Mouse (Mus musculus) activated CD4-positive, CD25-positive, alpha-beta regulatory T cell, adult 4 months (primary cell): ENCODE data around the gene Mef2d. TPM values are rescaled to one million over a fixed set of nuclear protein-coding genes. Genes with fewer than 3 reads are reported as not detected.
"Not testable (repeated sequence)": the region's sequence is repeated elsewhere in the genome, so short reads cannot be mapped to it uniquely, and the experiment has no call there.

Experiments
- ATAC-seq: one replicate; pipeline ENCODE4 v1.8.0; 2017
- polyA plus RNA-seq, 2 experiments: library from polyadenylated mRNA; unstranded; fragments of 100-300 nt; shearing (Covaris generic); gene quantifications; one replicate each; pipeline ENCODE4 v1.2.1; 2017

Mef2d gene
- polyA plus RNA-seq, 2 experiments from 2014 or later, result 24.3 to 24.5 TPM

DNA sequence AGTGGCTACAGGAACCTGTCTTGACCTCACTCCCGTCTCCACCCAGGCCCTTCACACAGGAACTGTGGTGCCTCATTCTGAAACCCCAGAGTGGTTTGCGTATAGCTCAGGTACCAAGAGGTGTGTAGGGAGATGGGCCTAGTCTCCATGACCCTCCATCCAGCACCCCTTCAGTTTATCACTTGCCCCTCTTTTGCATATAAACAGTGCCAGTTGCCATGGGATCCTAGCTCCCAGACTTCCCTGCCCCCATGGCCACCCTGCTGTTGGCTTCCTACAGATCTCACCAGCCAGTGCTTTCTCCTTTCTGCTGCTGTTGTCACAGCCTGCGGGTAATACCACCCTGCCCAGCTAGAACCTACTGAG is 8.8 kb downstream of the Mef2d start:
- ATAC-seq, result peak; percentile 55

DNA sequence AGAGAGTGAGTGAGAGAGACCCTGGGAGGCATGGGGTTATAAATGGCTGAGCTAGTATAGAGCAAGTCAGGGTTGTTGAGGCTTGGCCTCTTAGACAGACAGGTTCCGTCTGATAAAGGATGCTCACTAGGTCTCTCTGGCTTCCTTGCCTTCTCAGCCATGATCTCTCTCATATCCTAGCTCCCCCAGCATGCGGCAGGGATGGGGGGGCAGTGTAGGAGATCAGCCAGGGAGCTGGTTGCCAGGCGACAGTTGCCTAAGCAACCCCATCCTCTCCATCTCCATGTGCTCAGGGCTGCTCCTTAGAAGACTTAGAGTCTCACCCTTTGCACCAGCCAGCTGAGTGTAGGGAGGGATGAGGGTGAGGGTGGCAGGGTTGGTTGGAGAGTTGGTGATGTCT is 9.9 kb downstream of the Mef2d start:
- ATAC-seq, result no peak

DNA sequence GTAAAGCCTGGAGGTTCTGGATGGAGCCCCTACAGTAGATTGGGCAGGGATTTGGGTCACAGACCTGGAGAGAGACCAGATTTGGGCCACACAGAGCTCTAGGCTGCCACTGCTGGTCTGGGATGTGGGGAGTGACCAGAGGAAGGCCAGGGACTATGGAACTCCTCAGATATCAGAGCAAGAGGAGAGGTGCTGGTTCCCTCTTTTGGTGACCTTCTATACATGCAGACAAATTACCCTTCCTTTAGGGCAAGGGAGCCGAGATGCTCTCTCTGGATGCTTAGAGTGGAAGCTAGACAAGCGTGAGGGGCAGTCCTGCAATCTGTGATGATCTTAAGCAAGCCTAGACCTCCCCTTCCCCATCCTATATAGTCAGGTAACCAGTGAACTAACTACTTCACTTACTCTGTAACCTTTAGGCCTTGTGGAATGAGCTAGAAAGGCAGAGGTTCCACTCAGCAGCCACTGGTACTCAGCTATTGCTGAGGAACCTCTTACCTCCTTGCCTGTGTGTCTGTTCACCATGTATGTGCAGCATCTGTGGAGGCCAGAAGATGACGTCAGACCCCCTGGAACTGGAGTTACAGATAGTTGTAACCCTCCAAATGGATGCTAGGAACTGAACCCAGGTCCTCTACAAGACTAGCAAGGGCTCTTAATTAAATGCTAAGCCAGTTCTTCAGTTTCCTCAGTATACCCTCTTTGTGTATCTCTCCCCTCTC is 11.3 kb downstream of the Mef2d start:
- no peak for ATAC-seq

DNA sequence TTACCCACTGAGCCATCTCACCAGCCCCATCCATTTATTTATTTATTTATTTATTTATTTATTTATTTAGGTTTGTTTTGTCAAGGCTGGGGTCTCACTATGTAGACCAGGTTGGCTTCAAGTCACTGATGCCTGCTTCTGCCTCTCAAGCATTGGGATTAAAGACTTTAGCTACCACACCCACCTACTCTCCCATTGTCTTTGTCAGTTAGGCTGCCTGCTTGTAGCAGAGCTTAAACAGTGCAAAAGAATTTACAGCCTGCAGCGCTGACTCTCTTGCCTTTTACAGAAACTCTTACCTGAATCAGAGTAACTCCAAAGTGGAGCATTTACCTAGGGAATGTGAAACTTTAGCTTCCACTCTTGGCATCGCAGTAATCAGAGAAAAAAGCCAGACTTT is 12.1 kb downstream of the Mef2d start:
- no peak for ATAC-seq

DNA sequence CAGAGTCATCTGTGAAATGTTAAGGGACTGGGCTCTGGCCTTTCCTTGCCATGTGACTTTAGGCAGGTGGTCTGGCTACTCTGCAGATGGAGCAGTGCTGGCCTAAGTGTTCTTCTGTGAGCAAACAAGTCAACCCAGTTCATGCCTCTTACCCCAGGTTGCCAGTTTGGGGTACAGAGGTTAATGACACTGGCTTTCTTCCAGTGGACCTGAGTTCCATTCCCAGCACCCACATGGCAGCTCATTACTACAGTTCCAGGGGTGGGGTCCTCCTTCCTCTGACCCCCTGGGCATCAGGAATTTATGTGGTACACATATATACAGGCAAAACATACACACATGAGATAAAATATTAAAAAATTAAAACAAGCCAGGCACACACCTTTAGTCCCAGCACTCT is 14.6 kb downstream of the Mef2d start:
- ATAC-seq, result no peak

DNA sequence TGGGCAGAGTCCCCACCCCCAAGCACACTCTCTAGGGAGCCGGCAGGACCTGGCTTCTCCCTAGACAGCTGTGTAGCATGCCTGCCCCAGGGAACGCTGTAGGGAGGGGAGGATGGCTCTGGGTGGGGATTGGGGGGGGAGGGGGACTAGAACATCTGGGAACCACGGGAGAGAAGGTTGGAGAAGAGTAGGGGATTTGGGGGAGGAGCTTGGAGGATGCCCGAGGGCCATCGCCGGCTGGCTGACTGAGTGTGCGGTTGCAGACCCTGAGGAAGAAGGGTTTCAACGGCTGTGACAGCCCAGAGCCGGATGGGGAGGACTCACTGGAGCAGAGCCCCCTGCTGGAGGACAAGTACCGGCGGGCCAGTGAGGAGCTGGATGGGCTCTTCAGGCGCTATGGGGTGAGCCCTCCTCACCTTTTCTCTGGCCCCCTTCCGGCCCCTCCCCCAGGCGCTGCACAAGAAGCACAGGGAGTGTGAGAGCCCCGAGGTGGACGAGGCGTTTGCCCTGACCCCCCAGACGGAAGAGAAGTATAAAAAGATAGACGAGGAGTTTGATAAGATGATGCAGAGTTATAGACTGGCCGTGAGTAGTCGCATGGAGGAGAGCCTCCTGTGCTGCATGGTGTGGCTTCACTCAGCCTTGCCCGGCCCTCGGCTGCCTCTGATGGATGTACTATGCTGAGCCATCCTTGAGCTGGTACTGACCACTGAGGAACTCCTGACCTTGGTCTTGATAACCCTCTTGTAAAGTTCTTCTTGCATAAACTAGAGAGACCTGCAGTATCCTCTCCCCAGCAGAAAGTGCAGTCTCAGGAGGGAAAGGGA is 15.8 kb downstream of the Mef2d start:
- no peak for ATAC-seq

- ATAC-seq, result no peak
Observed at GRCm38 (mm10) chr3:88158991-88159390, 16.8 kb downstream of the Mef2d start.

DNA sequence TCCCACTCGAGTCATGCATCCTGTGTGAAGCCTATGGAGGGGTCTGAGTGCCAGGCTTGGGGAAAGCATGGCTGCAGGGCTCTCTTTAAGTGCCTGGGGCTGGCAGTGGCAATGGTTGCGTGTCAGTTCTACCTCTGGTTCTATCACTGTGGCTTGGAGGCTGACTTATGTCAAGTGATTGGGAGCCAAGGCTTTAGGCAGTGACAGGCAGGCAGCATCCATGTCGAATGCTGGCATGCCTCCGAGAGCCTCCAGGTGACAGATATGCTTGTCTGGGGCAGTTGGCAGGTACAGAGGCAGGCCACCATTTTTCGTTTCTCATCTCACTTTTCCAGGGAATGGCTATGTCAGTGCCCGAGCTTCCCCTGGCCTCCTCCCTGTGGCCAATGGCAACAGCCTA is 18.7 kb downstream of the Mef2d start:
- no peak for ATAC-seq

DNA sequence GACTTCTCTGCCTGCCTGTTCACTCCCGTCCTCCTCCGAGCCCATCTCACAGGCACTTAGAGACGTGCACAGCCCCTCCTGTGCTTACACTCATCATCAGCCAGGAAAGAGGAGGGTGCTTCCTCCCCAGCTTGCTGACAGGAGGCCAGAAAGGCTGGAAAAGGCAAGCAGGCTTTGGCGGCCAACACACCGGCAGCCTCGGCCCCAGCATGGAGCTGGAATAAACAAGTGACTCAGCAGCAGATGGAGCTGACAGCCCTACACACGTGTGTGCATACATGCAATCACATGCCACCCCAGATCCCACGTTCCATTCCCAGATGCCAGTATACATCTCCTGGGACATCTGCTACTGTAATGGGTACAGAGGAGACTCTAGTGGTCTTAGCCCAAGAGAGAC is 20.1 kb downstream of the Mef2d start:
- ATAC-seq, result no peak

DNA sequence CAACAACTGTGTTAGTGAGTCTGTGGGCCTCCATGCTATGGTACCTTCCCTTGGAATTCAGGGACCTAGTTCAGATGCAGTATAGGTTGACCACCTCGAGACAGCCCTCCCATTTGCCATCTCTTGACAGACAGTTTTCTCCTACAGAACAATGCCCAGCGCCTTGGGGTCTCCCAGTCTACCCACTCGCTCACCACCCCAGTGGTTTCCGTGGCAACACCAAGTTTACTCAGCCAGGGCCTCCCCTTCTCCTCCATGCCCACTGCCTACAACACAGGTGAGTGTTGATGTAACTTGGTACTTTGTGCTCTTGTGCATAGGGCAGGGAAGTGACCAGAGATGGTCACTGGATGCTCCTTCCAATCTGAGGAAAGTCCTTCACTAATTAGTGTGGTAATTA is 20.6 kb downstream of the Mef2d start:
- ATAC-seq, result no peak

DNA sequence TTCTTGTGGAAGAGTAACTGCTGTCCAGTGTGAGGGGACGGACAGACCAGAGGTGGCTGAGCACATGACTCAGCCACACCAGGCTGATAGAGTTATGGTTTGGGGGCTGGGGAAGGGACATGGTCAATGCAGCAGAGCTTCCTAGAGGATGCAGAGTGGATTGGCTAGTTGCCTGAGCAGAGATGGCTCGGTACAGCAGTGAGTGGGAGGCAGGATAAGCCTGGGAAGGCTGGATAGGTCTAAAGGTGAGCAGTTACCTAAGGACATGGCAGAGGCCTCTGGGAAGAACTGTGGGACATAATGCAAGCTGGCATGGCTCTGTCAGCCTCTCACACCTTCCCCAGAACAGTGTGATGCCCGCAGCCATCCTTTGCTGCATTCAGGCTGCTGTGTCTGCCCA is 21.7 kb downstream of the Mef2d start:
- ATAC-seq, result no peak

GRCm38 (mm10) chr3:88164263-88164662 is 22.1 kb downstream of the Mef2d start:
- ATAC-seq, result no peak

- ATAC-seq, result no peak
Observed at GRCm38 (mm10) chr3:88166056-88166455, 23.9 kb downstream of the Mef2d start.

DNA sequence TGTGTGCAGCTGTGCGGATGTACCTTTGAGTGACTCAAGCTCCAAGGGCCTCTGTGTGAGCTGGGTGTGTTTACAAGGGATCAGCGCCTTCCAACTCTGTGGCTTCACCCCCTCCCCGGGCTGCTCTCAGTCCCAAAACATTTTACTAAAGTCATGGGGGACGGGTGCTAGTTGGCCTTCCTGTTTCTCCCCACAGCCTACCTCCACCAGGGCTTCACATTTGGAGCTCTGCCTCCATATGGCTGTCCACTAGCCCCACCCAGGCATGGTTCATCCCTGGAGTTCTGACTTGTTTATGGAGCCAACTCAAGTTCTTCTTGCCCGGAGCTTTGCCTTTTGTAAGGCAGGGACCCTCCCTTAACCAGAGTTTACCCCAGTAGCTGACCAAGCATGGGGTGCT is 28.2 kb downstream of the Mef2d start:
- no peak for ATAC-seq

DNA sequence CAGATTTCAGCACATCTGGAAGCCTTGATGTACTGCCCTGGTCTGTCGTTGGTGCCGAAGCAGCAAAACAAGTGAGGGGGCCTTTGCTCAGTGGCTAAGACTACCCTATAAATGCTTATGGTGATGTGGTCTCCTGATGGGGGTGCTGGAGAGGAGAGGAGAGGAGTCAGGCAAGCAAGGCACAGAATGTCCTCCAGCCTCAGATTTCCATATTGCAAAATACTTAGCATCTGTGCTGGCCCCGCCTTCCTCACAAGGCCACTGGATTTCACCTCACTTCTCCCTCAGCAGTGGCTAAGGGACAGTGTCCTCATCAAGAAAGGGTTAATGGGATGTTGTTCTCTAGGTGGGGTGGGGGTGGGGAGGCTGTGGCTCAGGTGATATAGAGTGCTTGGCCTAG is 30.3 kb downstream of the Mef2d start:
- ATAC-seq, result no peak

- ATAC-seq, result no peak
Observed at GRCm38 (mm10) chr3:88173375-88173774, 31.2 kb downstream of the Mef2d start.

DNA sequence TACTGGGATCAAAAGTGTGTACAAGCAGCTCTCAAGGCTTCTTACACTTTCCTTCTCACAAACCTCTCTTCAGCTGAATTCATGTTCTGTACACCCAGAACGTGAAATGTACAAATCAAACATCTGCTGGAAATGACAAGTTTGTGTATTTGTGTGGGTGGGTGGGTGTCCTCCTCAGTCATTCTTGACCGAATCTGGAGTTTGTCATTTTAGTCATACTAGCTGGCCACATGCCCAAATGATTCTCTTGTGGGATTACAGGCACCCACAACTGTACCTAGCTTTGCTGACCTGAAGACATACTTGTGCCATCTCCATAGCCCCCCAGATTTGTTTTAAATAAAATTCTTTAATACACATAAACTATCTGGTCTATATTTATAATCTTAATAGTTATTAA is 32.7 kb downstream of the Mef2d start:
- ATAC-seq, result no peak

DNA sequence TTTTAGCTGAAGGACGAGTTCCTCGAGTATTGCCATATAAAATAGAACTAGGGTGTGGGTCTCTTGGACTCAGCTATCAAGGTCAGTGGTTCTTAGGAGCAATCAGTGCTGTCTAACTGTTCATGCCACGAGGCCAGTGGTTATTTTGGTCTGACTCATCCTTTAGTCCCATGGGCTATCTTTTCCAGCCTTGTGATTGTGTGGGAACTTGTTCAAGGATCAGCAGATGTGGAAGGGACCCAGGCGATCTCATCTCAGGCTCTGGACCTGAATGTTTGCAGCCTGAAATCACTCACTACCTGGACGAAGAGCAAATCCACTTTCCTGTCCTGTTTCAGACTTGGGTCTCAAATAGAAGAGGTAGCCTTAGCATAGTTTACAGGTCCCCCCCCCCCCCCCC is 34.9 kb downstream of the Mef2d start:
- no peak for ATAC-seq

GRCm38 (mm10) chr3:88177562-88178345 is 35.6 kb downstream of the Mef2d start:
- ATAC-seq, result peak; percentile 99

DNA sequence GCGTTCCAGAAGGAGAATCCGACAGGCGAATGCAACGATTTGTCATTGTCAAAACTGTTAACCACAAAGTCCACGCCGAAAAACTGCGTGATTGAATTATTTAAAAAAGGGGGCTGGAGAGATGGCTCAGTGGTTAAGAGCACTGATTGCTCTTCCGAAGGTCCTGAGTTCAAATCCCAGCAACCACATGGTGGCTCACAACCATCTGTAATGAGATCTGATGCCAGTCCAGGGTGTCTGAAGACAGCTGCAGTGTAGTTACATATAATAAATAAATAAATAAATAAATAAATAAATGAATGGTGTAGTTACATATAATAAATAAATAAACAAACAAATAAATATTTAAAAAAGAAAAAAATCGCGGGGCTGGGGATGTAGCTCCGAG is 36.2 kb downstream of the Mef2d start:
- ATAC-seq, result not testable (repeated sequence)

DNA sequence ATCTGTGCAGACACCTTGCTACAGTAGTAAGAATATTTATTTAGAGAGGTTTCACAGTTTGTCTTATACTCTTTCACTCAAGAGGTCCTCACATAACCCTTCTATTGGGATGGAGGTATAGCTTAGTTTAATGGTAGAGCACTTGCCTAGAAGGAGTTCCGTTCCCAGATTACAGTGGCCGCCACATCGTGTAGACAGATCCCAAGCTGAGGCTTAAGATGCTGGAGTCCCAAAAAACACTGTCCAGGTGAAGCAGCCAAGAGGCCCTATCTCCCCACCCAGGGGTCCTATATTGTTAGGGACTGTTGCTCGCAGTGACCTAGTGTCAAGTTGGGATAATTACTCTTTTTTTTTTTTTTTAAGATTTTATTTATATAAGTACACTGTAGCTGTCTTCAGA is 36.8 kb downstream of the Mef2d start:
- ATAC-seq, result no peak

GRCm38 (mm10) chr3:88181374-88181773 is 39.2 kb downstream of the Mef2d start:
- ATAC-seq, result no peak

GRCm38 (mm10) chr3:88186424-88186823 is 44.3 kb downstream of the Mef2d start:
- no peak for ATAC-seq

GRCm38 (mm10) chr3:88191146-88191545 is 49.0 kb downstream of the Mef2d start:
- ATAC-seq, result no peak
